Mouse (Mus musculus) layer of hippocampus, adult 18-20 months (tissue): ENCODE results near the gene Tspan14. TPM values are rescaled to one million over a fixed set of nuclear protein-coding genes. Genes with fewer than 3 reads are reported as not detected.

ENCODE experiments used
- DNase-seq, 2 experiments: peaks; one replicate each; pipeline ENCODE4 v3.0.0; 2022; ENCODE audit warnings: low spot score in 2 of 2
- total RNA-seq, 2 experiments: library from RNA; stranded (reverse); gene quantifications; 2 replicates each; pipeline ENCODE4 v1.2.3; 2021

The Tspan14 gene
- total RNA-seq, 2 experiments from 2014 or later, result 30.5 to 33.7 TPM

DNA sequence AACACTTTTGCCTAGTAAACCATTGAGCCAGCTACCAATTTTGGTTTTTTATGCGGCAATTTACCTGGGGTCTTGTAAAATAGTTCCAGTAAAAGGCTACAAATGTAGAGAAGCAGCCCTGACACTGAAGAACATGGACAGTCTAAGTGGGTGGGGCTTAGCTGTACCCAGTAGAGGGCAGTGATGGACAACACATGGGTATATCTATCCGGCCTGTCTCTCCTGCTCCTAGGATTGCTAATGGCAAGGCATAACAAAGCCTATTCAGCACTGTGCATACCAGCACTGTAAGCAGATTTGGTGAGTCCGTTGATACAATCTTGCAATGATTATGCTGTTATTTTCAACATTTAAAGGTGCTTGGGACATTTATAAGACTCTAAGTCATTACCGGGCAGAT, 12.4 kb upstream of the Tspan14 start:
- DNase-seq, result peak in 1 of 2 experiments; percentile 69

DNA sequence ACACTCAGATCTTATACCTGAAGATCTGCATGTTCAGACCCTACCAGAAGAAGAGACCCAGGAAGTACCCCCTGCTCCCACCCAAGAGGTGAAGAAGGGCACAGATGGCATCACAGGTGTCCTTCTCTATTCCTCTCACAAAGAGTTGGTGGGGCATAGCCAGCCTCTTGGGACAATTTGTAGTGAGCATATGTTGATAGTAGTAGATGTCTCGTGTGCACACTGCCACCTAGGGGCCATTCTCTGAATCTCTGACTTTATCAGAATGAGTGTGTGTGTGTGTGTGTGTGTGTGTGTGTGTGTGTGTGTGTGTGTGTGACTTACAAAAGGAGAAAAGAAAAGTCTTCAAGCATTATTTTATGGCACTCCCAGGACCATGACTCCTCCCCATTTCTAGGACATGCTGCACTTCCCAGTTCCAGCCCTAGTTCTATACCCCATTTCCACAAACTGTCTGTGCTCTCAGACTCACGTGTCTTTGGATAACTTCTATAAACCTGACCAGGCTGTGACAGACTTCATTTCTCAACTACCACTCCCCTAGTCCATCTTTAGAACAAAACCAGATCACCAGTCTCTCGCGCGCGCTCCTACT, 8.6 kb upstream of the Tspan14 start:
- DNase-seq, result peak; percentile 52 to 89

DNA sequence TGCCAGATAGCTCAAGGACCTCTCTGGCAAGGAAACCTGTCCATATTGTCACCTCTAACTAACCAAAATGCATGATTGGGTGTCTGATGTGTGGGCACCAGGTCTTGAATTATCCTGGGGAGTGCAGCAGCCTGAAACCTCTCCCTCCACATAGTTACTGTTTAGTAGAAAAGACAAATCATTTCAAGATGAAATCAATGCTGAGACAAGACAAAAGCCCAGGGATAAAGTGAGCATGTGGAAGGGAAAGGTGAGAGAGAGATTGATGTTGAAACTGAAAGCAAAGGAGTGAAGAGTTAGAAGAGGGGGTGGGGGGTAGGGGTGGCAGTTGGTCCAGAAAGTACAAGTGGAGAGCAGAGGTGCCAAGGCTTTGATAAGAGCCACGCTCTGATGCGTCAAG, 1.4 kb upstream of the Tspan14 start:
- no peak for DNase-seq

DNA sequence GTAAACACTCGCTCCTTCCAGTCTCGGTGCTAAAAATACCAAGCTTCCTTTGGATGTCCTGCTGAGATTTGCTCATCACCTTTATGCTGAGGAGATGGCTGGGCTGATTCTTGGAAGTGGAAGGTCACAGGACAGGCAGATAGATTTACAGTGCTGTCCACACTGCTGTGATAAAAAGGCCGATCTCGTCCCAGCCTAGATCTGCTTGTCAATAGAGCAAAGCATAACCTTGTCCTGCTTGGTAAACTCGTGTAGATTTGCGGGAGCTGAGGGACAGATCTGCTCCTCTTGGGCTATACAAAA, 942 bp upstream of the Tspan14 start:
- DNase-seq, result no peak

DNA sequence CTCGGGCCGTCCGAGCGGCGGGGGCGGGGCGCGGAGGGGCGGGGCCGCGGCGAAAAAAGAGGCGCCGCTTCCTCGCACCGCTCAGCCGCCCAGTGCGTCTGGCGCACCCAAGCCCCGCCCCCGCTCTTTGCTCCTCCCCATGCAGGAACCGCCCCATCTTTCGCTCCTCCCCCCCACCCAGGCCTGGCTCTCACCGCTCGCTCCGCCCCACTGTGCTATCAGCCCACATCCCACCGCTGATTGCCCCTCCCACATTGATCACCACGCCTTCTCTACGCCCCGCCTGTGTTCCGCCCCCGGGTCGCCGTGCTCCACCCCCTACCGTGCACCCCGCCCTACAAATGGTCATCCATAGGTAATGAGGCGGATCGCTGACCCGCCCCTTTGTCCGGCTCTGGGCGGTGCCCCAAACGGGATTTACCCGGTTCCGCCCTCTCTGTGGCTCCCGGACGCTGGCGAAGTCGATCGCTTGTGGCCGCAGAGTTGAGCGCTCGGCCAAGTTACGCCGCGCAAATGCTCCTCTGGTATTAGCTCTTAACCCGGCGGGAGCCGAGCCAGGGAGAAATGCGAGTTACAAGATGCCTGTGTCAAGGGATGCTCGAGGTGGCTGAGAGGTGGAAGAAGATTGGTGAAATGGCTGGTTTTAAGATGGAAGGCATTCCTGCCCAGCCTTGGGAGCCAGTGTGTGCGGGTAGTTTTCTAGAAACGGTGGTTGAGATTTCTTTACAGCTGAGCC, 423 bp upstream of the Tspan14 start:
- DNase-seq, result peak; percentile 94 to 97

DNA sequence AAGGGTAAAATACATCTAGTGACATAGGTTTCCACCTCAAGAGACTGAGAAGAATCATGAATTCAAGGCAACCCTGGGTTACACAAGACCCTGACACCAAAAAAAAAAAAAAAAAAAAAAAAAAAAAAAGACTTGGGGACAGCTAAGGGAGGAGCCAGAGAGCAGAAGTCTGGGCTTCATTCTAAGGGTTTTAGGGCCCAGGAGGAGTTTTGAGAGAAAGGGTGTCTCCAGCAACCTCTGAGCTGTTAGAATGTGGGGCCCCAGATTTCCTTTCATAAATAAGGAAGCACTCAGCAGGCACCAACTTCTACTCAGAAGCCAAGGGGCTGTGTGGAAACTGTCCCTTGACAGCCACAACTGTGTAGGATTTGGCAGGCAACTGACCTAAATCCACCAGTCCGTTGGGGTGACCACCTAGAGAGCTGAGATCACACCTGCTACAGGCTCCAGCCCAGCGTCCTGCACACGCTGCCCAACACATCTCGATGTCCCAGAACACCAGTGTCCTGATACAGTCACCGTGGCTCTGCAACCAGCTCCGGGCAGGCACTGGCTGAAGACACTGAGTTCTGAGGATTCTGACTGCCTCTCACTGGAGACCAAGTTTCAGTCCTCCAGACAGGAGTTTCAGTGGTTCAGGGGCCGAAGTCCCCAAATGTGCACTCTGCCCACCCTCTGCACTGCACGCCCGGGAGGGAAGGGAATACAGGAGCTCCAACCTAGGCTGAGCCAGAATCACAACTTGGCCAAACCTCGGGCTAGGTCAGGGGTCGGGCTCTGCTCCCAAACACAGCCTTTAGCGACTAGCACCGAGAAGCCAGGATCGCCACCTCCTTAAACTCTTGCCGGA, 875 bp downstream of the Tspan14 start:
- no peak for DNase-seq

DNA sequence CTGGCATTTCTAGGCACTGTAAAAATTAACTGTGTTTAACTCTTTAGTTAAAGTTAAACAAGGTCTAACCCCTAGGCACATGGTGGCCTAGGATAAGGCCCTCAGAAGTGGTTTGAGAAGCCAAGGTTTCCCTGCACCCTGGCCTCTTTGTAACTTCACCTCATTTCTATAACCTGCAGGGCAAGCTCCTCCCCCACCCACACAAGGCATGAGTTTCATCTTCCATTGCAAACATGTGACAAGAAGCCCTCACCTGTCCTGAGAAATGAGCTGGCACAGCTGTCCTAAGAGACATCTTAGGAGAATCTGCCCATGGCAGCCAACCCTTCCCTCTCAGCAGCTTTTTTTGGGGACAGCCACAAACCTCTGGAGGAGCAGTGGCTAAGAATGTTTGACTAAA, 1.7 kb downstream of the Tspan14 start:
- no peak for DNase-seq

DNA sequence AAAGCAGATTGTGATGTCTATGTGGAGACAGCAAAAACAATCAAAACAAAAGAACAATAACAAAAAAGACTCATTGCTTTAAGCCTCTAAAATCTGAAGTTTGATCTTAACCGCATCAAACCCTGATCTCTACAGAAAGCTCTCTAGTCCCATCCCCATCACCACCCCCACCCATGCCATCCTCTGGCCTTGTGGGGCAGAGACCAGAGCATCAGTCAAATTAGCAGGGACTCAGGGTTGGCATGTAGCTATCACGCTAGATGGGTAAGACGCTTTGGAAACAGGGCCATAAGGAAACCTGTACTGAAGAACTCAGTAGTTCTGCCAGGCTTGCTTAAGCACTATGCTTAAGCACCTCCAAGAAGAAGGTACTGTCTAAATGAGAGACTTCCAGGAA, 2.4 kb downstream of the Tspan14 start:
- no peak for DNase-seq

DNA sequence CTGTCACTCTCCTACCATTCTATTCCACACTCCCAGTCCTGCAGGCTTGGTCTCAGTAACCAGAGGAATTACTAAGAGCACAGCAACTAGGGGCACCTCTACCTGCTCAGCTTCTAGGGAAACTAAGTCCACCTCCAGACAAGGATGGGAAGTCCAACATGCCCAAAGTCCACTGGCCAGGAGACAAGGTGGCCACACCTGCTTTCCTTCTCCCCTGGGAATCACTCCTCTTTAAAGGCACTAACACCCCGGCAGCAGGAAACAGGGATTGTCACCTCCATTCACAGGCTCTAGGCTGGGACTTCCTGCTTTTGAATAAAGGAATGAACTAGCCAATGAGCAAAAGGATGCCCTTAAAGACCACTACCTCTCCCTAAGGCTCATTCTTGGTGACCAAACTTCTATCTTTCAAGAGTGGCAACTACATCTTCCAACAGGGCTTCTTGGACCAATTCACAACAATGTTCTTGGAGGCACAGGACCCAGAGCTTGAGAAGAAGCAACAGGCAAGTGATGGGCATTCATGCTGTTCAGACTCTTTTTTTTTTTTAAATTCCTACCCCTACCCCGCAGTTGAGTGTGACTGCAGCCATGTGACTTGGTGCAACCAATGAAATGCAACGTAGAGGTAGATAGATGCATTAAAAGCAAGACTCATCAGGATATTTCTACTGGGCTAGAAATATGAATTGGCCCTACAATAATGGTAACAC, 3.0 kb downstream of the Tspan14 start:
- DNase-seq, result no peak

DNA sequence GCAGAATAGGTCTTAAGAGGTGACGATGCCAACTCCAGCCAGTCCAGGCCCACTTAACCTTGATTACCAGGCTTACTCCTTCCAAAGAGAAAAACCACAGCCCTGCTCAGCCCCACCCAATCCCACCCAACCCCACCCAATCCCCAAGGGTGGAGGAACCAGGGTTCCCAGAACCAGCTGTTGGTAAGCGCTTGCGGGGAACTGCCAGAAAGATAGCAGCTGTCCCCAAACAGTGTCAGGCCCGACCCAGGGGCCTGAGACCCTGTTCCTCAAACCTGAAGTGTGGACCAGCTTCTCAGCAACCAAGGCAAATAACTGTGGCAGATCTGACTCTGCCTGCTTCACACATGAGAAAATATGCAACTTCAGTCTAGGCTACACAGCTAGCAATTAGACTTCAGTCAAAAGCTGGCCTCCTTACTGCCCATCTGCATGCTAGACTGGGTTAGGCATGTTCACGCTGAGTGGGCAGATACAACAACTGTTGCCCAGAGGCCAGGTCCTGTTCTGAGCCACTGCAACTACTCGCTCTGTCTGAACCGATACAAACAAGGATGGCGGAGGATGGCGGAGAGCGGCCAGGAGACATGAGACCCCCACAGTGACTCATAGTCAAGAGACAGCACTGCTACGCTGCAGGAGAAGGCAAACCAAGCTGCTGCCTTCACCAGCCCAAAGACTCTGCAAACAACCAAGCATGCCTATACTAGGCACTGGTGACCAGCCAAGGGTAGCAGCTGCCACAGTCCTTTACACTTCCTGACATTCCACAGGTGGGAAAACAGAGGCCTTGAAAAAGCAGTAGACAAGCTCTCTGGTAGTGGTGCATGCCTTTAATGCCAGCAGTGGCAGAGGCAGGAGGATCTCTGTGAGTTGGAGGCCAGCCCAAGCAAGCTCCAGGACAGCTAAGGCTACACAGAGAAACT, 4.0 kb downstream of the Tspan14 start:
- no peak for DNase-seq

DNA sequence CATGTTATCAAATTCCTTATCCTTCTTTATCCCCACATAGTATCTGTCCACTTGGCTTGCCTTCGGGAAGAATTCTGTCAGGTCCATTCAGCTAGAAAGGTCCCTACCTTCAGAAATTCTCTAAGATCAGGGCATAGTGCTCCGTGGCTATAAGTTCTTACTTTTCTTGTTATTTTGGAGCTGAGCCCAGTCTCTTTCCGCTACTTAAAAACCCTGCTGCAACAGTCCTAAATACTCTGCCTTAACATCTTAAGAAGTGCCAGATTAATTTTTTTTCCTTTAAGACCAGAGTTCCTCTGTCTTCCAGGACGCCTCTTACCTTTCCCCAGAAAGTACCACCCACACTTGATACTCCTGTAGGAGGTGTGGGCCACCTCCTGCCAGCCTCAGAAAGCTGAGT, 6.4 kb downstream of the Tspan14 start:
- no peak for DNase-seq

DNA sequence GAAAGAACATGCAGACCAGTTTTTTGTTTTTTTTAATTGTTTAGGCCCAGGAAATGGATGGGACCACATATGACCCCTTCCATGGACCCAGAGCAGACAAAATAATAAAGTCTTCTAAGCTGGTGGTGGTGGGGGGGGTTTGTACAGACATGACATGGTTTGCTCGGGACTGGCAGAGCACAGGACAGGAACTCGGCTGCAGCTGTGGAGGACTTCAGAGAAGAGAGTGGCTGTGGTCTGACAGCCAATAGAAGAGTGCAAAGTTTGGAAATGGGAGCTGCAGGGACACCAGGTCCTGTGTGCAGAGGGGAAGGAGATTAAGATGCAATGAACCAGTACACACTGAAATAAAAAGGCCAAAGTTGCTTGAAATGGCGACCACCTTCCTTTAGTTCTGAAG, 7.0 kb downstream of the Tspan14 start:
- no peak for DNase-seq

DNA sequence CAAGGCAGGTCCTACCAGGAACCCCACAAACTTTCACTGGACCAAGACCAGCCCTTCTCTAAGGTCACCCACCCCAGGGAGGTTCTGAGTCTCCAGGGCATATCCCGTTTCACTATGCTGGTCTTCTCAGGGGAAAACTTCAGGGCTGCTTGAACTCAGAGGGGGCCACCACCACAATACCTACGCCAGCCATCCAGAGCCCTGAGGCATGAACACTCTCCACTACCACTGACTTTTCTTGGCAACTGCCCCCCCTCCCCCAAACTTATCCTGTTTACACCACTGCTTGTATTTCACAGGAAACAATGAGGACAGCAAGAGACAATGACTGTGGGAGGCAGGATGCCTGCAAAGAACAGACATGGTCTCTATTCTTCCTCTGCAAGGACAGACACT, 7.6 kb downstream of the Tspan14 start:
- no peak for DNase-seq

DNA sequence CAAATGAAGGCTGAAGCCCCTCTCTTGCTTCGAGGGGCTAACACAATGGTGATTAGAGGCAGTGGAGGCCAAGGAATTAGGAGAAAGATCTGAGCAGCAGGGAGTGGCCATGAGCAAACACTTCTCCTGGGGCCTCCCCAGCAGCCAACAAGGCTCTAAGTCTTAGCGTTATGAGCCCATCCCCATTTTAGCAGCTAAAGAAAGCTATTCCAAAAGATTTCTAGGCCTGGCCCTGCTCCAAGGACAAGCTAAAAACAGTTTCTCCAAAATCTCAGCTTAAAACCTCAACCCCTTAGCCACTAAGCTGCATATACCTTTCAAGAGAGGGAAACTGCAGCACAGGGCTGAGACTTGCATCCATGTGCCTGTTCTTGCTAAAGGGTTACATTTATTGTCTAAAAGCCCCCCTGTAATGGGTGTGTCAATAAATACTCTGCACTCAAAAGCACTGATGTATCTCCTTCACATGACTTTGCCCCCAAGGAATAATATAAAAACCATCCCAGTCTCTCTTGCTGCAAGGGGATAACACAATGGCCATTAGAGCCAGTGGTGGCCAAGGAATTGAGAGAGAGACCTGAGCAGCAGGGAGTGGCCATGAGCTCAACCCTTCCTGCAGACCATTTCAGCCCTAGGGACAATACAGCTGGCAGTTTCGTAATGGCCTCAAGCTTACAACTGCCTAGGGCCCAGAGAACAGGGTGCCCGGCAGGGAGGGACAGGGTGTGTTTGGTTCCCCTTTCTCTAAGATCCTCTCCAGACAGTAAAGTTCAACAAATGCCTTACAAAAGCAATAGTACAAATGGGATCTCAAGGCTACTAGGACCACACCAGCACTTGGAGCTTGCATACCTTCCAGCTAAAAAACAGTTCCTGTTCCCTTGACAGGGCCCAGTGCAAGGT, 8.3 kb downstream of the Tspan14 start:
- peak in 1 of 2 experiments; percentile 71 for DNase-seq

DNA sequence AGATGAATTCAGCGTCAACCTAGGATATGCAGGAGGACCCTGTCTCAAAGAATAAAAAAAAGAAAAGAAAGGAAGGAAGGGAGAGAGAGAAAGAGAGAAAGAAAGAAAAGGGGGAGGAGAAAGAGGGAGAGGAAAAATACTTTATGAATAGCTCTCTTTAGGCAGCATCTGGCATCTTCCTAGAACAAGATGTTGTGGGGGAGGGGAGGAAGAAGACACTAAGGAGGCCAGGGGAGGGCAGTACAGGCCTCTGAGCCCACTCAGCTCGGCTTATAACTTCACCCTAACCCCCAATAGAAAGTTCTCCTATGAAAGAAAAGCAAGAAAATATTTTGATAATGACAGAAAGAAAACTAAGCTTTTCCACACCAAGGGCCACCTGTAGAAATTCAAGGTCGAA, 9.0 kb downstream of the Tspan14 start:
- no peak for DNase-seq

DNA sequence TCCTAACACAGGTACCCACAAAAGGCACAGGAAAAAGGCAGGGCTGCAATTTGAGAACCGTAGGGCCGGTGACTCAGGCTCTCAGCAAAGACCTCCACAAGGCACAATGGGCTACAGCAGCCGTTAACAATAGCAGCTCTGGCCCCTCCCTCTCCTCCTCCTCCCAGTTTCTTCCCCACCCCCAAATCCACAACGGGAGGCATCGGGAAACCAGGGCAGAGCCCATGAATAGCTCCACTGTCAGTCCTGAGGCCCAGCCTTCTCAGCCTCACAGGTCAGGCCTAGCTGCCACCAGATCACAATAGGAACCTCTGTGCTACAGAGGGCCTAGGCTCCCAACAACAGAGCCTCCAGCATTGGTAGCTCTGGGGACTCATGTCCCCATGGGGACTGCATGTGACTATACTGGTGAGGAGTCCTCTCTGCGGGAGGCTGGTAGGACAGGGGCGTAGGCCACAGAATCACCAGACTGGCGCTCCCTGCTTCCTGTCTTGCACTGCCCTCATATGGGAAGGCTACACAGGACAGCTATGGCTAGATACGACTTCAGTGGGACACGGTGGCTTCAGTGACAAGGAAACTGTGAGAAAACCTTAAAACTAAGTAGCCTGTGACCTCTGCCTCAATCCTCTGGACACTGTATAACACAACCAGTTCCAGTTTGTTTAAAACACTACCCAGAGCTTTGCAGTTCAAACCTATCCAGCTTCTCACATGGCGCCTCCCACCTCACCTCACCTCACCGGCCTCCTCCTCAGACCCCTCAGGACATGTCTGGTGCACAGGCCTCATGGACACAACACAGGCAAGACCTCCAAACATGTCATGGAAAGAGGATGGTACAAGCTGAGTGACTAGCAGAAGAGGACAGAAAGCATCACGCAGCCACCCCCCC, 10.1 kb downstream of the Tspan14 start:
- DNase-seq, result peak; percentile 71 to 78

DNA sequence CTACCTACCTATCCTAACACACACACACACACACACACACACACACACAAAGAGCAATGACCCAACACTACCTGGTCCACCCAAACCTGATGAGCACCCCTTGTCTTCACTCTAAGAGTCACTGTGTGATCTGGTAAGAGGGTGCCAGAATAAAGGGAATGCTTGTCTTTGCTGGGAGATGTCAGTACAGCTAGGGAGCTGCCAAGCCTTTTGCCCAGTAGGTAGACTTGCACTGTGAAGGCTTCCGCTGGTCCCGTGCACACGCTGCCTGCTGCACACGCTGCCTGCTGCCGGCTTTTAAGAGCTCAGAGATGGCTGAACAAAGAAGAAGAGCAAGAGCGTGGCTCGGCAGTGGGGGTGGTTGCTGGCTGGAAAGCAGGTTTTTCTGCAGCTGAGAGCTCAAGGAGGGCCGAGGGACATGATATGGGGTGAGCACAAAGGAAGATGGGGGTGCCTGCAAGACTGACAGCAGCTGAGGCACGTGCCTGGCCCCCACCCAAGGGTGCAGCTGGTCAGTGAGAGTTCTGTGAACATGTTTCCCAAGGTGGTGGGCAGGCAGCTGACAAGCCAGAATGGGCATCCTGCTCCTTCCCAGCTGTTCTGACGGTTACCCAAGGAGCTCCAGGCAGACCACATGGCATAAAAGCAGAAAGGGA, 10.9 kb downstream of the Tspan14 start:
- peak; percentile 67 to 74 for DNase-seq

DNA sequence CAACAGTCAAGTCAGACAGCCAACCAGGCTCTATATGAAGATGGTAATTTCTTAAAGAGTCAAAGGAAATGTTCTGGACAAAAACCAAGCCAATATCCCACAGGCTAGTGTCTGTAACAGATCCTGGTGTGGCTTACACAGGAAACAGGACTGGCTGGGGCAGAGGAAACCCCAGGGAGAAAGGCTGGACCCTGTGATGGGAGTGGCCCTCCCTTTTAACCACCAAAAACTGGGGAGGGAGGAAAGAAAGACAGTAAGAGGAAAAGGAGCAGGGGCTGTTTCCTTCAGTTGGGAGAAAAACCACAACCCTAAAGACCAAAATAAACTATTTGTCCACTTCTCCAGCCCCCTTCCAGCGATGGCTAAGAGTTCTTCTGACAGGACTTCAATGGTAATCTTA, 11.5 kb downstream of the Tspan14 start:
- DNase-seq, result no peak
